Mouse (Mus musculus): ENCODE data around the gene Myl9. TPM values are rescaled to one million over a fixed set of nuclear protein-coding genes. Genes with fewer than 3 reads are reported as not detected.

Gene Myl9
- polyA plus RNA-seq, 1 experiment, result 442 TPM

- Histone ChIP-seq H3K4me3 (no peak overlapping the region), H3K27me3 (ENCODE audit: control insufficient read depth, insufficient read depth, insufficient read length) (no peaks in the 10 kb centered on the region), H3K79me2 (ENCODE audit: control insufficient read depth, insufficient read depth) (no peaks in the 10 kb centered on the region), H3ac (ENCODE audit: control insufficient read depth, insufficient read length) (no peak overlapping the region), H3K4me2 (ENCODE audit: low read depth) (no peak overlapping the region), H3K36me3 (ENCODE audit: control insufficient read depth, insufficient read depth) (no peaks in the 10 kb centered on the region)
- TF ChIP-seq SRF (IDR thresholded peaks at IDR 0.05; ENCODE audit: control insufficient read depth, insufficient read length, low read depth) (no peak), E2F4 (IDR thresholded peaks at IDR 0.05; ENCODE audit: insufficient read depth) (no peak), POLR2A (IDR thresholded peaks at IDR 0.05; ENCODE audit: insufficient read length, low read depth) (no peak), TCF3 (IDR thresholded peaks at IDR 0.05; ENCODE audit: insufficient read length, low read depth) (no peak), REST (IDR thresholded peaks at IDR 0.05; ENCODE audit: insufficient read depth, insufficient read length) (no peak), TCF12 (IDR thresholded peaks at IDR 0.05; ENCODE audit: insufficient read depth, poor library complexity, severe bottlenecking) (no peak), USF1 (IDR thresholded peaks at IDR 0.05; ENCODE audit: low read depth) (no peak), MYOG (IDR thresholded peaks at IDR 0.05; ENCODE audit: control insufficient read depth in 1 of 3, insufficient read depth in 1 of 3, insufficient read length in 2 of 3, low read depth in 2 of 3) (no peak), MAX (IDR thresholded peaks at IDR 0.05; ENCODE audit: low read depth) (no peak), POLR2AphosphoS2 (IDR thresholded peaks at IDR 0.05; ENCODE audit: insufficient read length, low read depth) (no peak), CEBPB (IDR thresholded peaks at IDR 0.05; ENCODE audit: insufficient read depth, poor library complexity, severe bottlenecking) (no peak), MYOD1 (IDR thresholded peaks at IDR 0.05; ENCODE audit: control insufficient read depth in 1 of 3, insufficient read length in 2 of 3, low read depth in 2 of 3) (no peak)
Observed at GRCm38 (mm10) chr2:156811556-156811955, 36.3 kb downstream of the Myl9 start.

DNA sequence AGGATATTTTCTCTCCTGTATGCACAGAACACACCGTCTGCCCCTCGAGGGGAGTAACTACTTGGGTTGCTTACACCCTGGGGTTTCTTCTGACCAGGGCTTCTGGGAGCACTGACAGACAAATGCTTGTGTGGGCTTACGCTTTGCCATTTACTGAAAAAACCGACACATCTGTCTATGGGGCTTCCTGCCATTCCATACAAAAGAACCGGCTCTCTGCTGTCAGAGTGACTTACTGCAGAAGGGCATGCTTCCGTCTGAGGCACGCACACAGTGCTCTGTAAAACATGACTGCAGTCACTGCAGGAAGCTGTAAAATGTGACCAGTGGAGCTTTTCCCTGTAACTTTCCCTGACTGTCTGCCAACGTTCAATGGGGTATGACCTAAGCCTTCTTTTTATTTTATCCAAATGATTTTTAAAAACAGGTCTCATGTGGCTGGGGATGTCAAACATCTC lies 39.2 kb downstream of the Myl9 start:
- Histone ChIP-seq H3K36me3 (ENCODE audit: control insufficient read depth, insufficient read depth) (no peaks in the 10 kb centered on the region), H3ac (ENCODE audit: control insufficient read depth, insufficient read length) (no peak overlapping the region), H3K79me2 (ENCODE audit: control insufficient read depth, insufficient read depth) (no peaks in the 10 kb centered on the region), H3K4me2 (ENCODE audit: low read depth) (no peak overlapping the region), H3K4me3 (no peak overlapping the region), H3K27me3 (ENCODE audit: control insufficient read depth, insufficient read depth, insufficient read length) (peaks cover 11% of the 10 kb centered on the region)
- TF ChIP-seq REST (IDR thresholded peaks at IDR 0.05; ENCODE audit: insufficient read depth, insufficient read length), result no peak
- TF ChIP-seq TCF12 (IDR thresholded peaks at IDR 0.05; ENCODE audit: insufficient read depth, poor library complexity, severe bottlenecking), result no peak
- TF ChIP-seq USF1 (IDR thresholded peaks at IDR 0.05; ENCODE audit: low read depth), result no peak
- TF ChIP-seq POLR2AphosphoS2 (IDR thresholded peaks at IDR 0.05; ENCODE audit: insufficient read length, low read depth), result no peak
- TF ChIP-seq POLR2A (IDR thresholded peaks at IDR 0.05; ENCODE audit: insufficient read length, low read depth), result no peak
- no peak for TF ChIP-seq MYOD1 (IDR thresholded peaks at IDR 0.05; ENCODE audit: control insufficient read depth in 1 of 3, insufficient read length in 2 of 3, low read depth in 2 of 3)
- no peak for TF ChIP-seq E2F4 (IDR thresholded peaks at IDR 0.05; ENCODE audit: insufficient read depth)
- TF ChIP-seq MAX (IDR thresholded peaks at IDR 0.05; ENCODE audit: low read depth), result no peak
- no peak for TF ChIP-seq TCF3 (IDR thresholded peaks at IDR 0.05; ENCODE audit: insufficient read length, low read depth)
- no peak for TF ChIP-seq SRF (IDR thresholded peaks at IDR 0.05; ENCODE audit: control insufficient read depth, insufficient read length, low read depth)
- TF ChIP-seq MYOG (IDR thresholded peaks at IDR 0.05; ENCODE audit: control insufficient read depth in 1 of 3, insufficient read depth in 1 of 3, insufficient read length in 2 of 3, low read depth in 2 of 3), result no peak
- no peak for TF ChIP-seq CEBPB (IDR thresholded peaks at IDR 0.05; ENCODE audit: insufficient read depth, poor library complexity, severe bottlenecking)

DNA sequence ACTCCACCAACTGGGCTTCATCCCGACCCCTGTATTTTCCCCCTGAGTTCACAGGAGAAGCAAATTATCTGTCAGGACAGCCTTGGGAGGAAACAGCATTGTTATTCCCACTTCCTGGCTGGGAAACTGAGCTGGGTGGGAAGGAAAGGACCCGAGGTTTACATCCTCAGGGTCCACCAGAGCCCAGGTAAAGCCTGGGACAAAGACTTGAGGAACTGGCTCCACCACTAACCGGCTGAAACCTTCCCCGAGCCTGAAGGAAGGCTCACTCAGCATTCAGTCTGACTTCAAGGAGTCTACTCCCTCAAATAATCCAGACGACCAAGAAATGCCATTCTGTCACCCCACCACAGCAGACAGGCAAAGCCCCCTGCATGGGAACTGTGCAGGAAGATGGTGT lies 39.7 kb downstream of the Myl9 start:
- Histone ChIP-seq H3K4me3 (no peak overlapping the region), H3K4me2 (ENCODE audit: low read depth) (no peak overlapping the region)

GRCm38 (mm10) chr2:156815412-156815811 lies 40.2 kb downstream of the Myl9 start:
- Histone ChIP-seq H3K79me2 (ENCODE audit: control insufficient read depth, insufficient read depth) (no peaks in the 10 kb centered on the region), H3K36me3 (ENCODE audit: control insufficient read depth, insufficient read depth) (no peaks in the 10 kb centered on the region), H3K4me2 (ENCODE audit: low read depth) (no peak overlapping the region), H3ac (ENCODE audit: control insufficient read depth, insufficient read length) (no peak overlapping the region), H3K4me3 (no peak overlapping the region), H3K27me3 (ENCODE audit: control insufficient read depth, insufficient read depth, insufficient read length) (peaks cover 17% of the 10 kb centered on the region)
- TF ChIP-seq POLR2A (IDR thresholded peaks at IDR 0.05; ENCODE audit: insufficient read length, low read depth) (no peak), TCF12 (IDR thresholded peaks at IDR 0.05; ENCODE audit: insufficient read depth, poor library complexity, severe bottlenecking) (no peak), USF1 (IDR thresholded peaks at IDR 0.05; ENCODE audit: low read depth) (no peak), TCF3 (IDR thresholded peaks at IDR 0.05; ENCODE audit: insufficient read length, low read depth) (no peak), CEBPB (IDR thresholded peaks at IDR 0.05; ENCODE audit: insufficient read depth, poor library complexity, severe bottlenecking) (no peak), POLR2AphosphoS2 (IDR thresholded peaks at IDR 0.05; ENCODE audit: insufficient read length, low read depth) (no peak), REST (IDR thresholded peaks at IDR 0.05; ENCODE audit: insufficient read depth, insufficient read length) (no peak), E2F4 (IDR thresholded peaks at IDR 0.05; ENCODE audit: insufficient read depth) (no peak), MYOD1 (IDR thresholded peaks at IDR 0.05; ENCODE audit: control insufficient read depth in 1 of 3, insufficient read length in 2 of 3, low read depth in 2 of 3) (no peak), MYOG (IDR thresholded peaks at IDR 0.05; ENCODE audit: control insufficient read depth in 1 of 3, insufficient read depth in 1 of 3, insufficient read length in 2 of 3, low read depth in 2 of 3) (no peak), SRF (IDR thresholded peaks at IDR 0.05; ENCODE audit: control insufficient read depth, insufficient read length, low read depth) (no peak), MAX (IDR thresholded peaks at IDR 0.05; ENCODE audit: low read depth) (no peak)

More for the DNA sequence above, 39.7 kb downstream of the Myl9 start:
- H3ac ChIP-seq (ENCODE audit: control insufficient read depth, insufficient read length), result no peak overlapping the region
- no peak for TF ChIP-seq CEBPB (IDR thresholded peaks at IDR 0.05; ENCODE audit: insufficient read depth, poor library complexity, severe bottlenecking)
- TF ChIP-seq MYOG (IDR thresholded peaks at IDR 0.05; ENCODE audit: control insufficient read depth in 1 of 3, insufficient read depth in 1 of 3, insufficient read length in 2 of 3, low read depth in 2 of 3), result no peak
- no peak for TF ChIP-seq SRF (IDR thresholded peaks at IDR 0.05; ENCODE audit: control insufficient read depth, insufficient read length, low read depth)
- TF ChIP-seq TCF3 (IDR thresholded peaks at IDR 0.05; ENCODE audit: insufficient read length, low read depth), result no peak
- TF ChIP-seq TCF12 (IDR thresholded peaks at IDR 0.05; ENCODE audit: insufficient read depth, poor library complexity, severe bottlenecking), result no peak
- no peak for TF ChIP-seq MYOD1 (IDR thresholded peaks at IDR 0.05; ENCODE audit: control insufficient read depth in 1 of 3, insufficient read length in 2 of 3, low read depth in 2 of 3)
- no peak for TF ChIP-seq E2F4 (IDR thresholded peaks at IDR 0.05; ENCODE audit: insufficient read depth)
- no peak for TF ChIP-seq MAX (IDR thresholded peaks at IDR 0.05; ENCODE audit: low read depth)
- TF ChIP-seq POLR2A (IDR thresholded peaks at IDR 0.05; ENCODE audit: insufficient read length, low read depth), result no peak
- no peak for TF ChIP-seq POLR2AphosphoS2 (IDR thresholded peaks at IDR 0.05; ENCODE audit: insufficient read length, low read depth)
- no peak for TF ChIP-seq REST (IDR thresholded peaks at IDR 0.05; ENCODE audit: insufficient read depth, insufficient read length)
- no peak for TF ChIP-seq USF1 (IDR thresholded peaks at IDR 0.05; ENCODE audit: low read depth)
- H3K79me2 ChIP-seq (ENCODE audit: control insufficient read depth, insufficient read depth), result no peaks in the 10 kb centered on the region
- no peaks in the 10 kb centered on the region for H3K36me3 ChIP-seq (ENCODE audit: control insufficient read depth, insufficient read depth)
- H3K27me3 ChIP-seq (ENCODE audit: control insufficient read depth, insufficient read depth, insufficient read length), result peaks cover 14% of the 10 kb centered on the region
